Mouse (Mus musculus): ENCODE measurements at regions not wholly inside any gene's neighbourhood (a gene's known extent, or its start where the extent isn't known, plus 50 kb on each side); places are given as distances from the start of the nearest gene placed in this dataset.

DNA sequence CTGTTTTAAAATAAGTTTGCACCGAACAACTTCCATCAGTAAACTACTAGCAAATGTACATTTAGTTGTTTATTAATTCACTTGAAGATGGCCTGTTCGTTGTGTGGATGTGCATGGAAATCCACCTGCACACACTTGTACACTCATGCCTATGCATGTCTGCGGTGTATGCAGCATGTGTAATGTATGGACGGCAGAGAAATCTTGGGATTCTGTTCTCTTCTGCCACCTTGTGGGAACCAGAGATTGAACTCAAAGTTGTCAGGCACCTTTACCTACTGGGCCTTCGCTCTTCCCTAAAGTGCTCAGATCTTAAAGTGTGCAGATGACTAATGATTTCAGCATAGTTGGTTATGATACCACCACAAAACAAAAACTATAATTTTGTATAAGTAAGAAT lies 137.4 kb downstream of the Kitl start:
- H3K36me3 ChIP-seq (replicated peaks; ENCODE audit: insufficient read depth, low read length): no peaks in the 10 kb centered on the region
- 48% methylated on average over 5 of the region's 5 CpGs for WGBS (ENCODE audit: insufficient replicate concordance)
- TF ChIP-seq CTCF (IDR thresholded peaks at IDR 0.05; ENCODE audit: low read depth) (peak; percentile 66), EP300 (IDR thresholded peaks at IDR 0.05; ENCODE audit: low read depth) (no peak)
- no peaks in the 10 kb centered on the region for H3K9me3 ChIP-seq (ENCODE audit: low read length)
- H3K27ac ChIP-seq (ENCODE audit: low read depth): no peak overlapping the region
- H3K4me1 ChIP-seq (ENCODE audit: insufficient read depth): no peaks in the 10 kb centered on the region
- H3K4me2 ChIP-seq (ENCODE audit: low read depth, low read length): no peak overlapping the region
- ATAC-seq (no peak), DNase-seq (no peak)
- no peak overlapping the region for H3K4me3 ChIP-seq (ENCODE audit: low read depth, low read length)
- no peaks in the 10 kb centered on the region for H3K27me3 ChIP-seq (ENCODE audit: insufficient read depth, low read length)
- no peak overlapping the region for H3K9ac ChIP-seq (replicated peaks)

DNA sequence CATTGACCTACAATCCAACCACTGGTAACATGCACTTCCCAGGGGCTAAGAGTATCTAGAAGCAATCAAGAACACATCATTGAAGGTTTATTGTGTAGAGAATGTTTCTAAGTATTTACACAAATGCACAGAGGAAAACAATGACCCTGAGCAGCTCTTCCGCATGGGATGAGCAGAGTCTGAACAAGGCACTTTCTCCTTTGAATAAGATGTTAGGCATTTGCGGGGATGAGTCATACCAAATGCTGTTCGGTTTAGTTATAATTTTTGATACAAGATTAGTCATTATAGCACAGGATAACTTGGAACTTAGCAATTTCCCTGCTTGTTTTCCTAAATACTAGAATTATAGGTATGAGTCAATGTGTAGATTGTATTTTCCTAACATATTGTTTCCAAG lies 137.9 kb downstream of the Kitl start:
- no peaks in the 10 kb centered on the region for H3K9me3 ChIP-seq (ENCODE audit: low read length)
- 78% methylated on average over 3 of the region's 3 CpGs for WGBS (ENCODE audit: insufficient replicate concordance)
- H3K36me3 ChIP-seq (replicated peaks; ENCODE audit: insufficient read depth, low read length): no peaks in the 10 kb centered on the region
- no peaks in the 10 kb centered on the region for H3K27me3 ChIP-seq (ENCODE audit: insufficient read depth, low read length)
- no peaks in the 10 kb centered on the region for H3K4me1 ChIP-seq (ENCODE audit: insufficient read depth)
- no peak overlapping the region for H3K9ac ChIP-seq (replicated peaks)
- DNase-seq: no peak
- H3K4me2 ChIP-seq (ENCODE audit: low read depth, low read length): no peak overlapping the region
- TF ChIP-seq EP300 (IDR thresholded peaks at IDR 0.05; ENCODE audit: low read depth) (no peak), CTCF (IDR thresholded peaks at IDR 0.05; ENCODE audit: low read depth) (no peak)
- H3K27ac ChIP-seq (ENCODE audit: low read depth): no peak overlapping the region
- no peak overlapping the region for H3K4me3 ChIP-seq (ENCODE audit: low read depth, low read length)
- no peak for ATAC-seq

DNA sequence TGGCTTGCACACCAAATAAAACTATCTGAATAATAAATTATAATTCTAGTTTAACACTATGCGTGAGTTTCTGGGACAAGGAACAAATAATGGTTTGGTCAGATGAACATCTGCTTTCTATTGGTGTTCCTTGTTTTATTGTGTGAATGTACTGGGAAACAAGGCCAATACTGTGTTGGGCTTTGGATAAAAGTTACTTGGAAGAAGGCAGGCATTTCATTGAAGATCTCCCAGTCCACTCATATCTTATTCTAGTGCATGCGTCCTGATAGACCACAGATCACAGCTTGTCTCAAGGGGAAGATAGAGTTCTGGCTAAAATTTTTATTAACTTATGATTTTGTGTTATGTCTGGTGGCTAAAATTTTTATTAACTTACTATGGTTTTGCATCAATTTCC lies 140.1 kb downstream of the Kitl start:
- TF ChIP-seq CTCF (IDR thresholded peaks at IDR 0.05; ENCODE audit: low read depth) (no peak), EP300 (IDR thresholded peaks at IDR 0.05; ENCODE audit: low read depth) (no peak)
- no peak overlapping the region for H3K9ac ChIP-seq (replicated peaks)
- DNase-seq (no peak), ATAC-seq (no peak)
- H3K4me3 ChIP-seq (ENCODE audit: low read depth, low read length): no peak overlapping the region
- no peak overlapping the region for H3K27ac ChIP-seq (ENCODE audit: low read depth)
- no peaks in the 10 kb centered on the region for H3K4me1 ChIP-seq (ENCODE audit: insufficient read depth)
- H3K9me3 ChIP-seq (ENCODE audit: low read length): no peaks in the 10 kb centered on the region
- no peak overlapping the region for H3K4me2 ChIP-seq (ENCODE audit: low read depth, low read length)
- no peaks in the 10 kb centered on the region for H3K36me3 ChIP-seq (replicated peaks; ENCODE audit: insufficient read depth, low read length)
- 86% methylated on average over 2 of the region's 2 CpGs for WGBS (ENCODE audit: insufficient replicate concordance)
- H3K27me3 ChIP-seq (ENCODE audit: insufficient read depth, low read length): no peaks in the 10 kb centered on the region

DNA sequence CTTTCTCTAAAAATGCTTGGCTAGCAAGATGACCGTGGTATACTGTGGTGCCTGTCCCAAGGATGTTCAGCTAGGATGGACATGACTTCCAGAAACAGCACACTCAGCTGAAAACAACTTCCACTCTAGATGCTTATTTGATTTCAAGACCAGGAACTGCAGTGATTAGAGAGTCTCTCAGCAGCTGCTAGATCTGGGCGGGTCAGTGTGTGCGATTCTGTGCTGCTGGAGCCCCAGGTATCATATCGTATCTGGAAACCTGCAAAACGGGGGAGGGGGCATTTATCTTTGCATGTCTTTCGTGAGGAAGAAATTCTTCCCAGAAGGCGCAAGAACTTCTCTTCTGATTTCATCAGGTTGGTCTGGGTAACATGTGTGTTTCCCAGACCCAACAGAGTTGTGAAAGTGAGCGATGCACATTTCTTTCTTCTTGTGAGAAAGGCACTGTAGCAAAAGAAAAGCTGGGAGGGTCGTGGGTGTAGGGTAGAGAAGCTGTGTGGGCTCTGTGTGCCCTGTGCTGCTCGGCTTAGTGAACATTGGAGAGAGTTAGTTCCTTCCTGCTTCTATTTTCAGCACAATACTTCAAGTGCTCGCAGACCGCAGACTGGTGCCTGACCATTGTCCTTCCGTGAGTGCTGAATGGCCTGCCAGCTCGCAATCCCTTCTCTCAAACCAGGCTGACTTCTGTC lies 144.6 kb downstream of the Kitl start:
- H3K4me2 ChIP-seq (ENCODE audit: low read depth, low read length): peak overlapping the region; percentile 42
- no peak overlapping the region; the same call in 1 of the 2 replicates for H3K27ac ChIP-seq (ENCODE audit: low read depth)
- ATAC-seq (no peak), DNase-seq (no peak)
- no peaks in the 10 kb centered on the region for H3K9me3 ChIP-seq (ENCODE audit: low read length)
- no peak overlapping the region for H3K9ac ChIP-seq (replicated peaks)
- TF ChIP-seq CTCF (IDR thresholded peaks at IDR 0.05; ENCODE audit: low read depth) (no peak), EP300 (IDR thresholded peaks at IDR 0.05; ENCODE audit: low read depth) (no peak)
- H3K4me1 ChIP-seq (ENCODE audit: insufficient read depth): no peaks in the 10 kb centered on the region
- 0 out of 2 replicates have a peak overlapping the region, but pooled peaks have one; percentile 9 for H3K4me3 ChIP-seq (ENCODE audit: low read depth, low read length)
- H3K27me3 ChIP-seq (ENCODE audit: insufficient read depth, low read length): no peaks in the 10 kb centered on the region
- H3K36me3 ChIP-seq (replicated peaks; ENCODE audit: insufficient read depth, low read length): no peaks in the 10 kb centered on the region
- WGBS (ENCODE audit: insufficient replicate concordance): 27% methylated on average over 14 of the region's 14 CpGs

DNA sequence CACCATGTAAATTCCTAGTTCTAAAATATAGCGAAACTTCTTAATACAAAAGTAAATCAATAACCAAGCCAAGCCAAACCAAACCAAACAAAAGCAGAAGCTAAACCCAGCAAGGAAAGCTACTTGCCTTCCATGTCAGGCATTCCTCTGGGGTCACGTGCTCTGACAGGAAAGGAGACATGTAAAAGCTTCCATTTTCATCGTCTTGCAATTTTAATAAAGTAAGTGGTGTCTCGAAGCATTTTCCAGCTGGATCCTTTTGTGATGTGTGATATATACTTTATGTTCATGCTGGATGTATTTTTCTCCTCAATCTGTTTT lies 145.1 kb downstream of the Kitl start:
- DNase-seq (no peak), ATAC-seq (no peak)
- 26% methylated on average over 4 of the region's 4 CpGs for WGBS (ENCODE audit: insufficient replicate concordance)
- no peak overlapping the region for H3K4me3 ChIP-seq (ENCODE audit: low read depth, low read length)
- H3K4me1 ChIP-seq (ENCODE audit: insufficient read depth): no peaks in the 10 kb centered on the region
- peak overlapping the region; percentile 42 for H3K4me2 ChIP-seq (ENCODE audit: low read depth, low read length)
- no peaks in the 10 kb centered on the region for H3K27me3 ChIP-seq (ENCODE audit: insufficient read depth, low read length)
- no peak overlapping the region for H3K27ac ChIP-seq (ENCODE audit: low read depth)
- no peak for TF ChIP-seq EP300 (IDR thresholded peaks at IDR 0.05; ENCODE audit: low read depth)
- TF ChIP-seq CTCF (IDR thresholded peaks at IDR 0.05; ENCODE audit: low read depth): no peak
- no peak overlapping the region for H3K9ac ChIP-seq (replicated peaks)
- no peaks in the 10 kb centered on the region for H3K9me3 ChIP-seq (ENCODE audit: low read length)
- H3K36me3 ChIP-seq (replicated peaks; ENCODE audit: insufficient read depth, low read length): no peaks in the 10 kb centered on the region

DNA sequence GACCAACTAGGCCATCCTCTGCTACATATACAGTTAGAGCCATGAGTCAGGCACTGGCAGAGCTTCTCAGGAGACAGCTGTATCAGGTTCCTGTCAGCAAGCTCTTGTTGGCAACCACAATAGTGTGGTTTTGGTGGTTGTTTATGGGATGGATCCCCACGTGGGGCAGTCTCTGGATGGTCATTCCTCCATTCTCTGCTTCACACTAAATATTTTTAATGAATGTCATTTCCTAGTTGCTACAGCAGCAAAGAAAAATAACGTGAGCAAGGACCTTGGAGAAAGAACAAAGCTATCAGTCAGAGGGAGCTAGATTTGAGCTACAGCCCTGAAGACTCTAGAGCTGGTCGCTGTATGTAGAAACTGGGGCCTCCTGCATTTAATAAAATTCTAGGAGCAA lies 145.7 kb downstream of the Kitl start:
- TF ChIP-seq CTCF (IDR thresholded peaks at IDR 0.05; ENCODE audit: low read depth): no peak
- TF ChIP-seq EP300 (IDR thresholded peaks at IDR 0.05; ENCODE audit: low read depth): no peak
- DNase-seq (no peak), ATAC-seq (no peak)
- H3K4me3 ChIP-seq (ENCODE audit: low read depth, low read length): no peak overlapping the region
- H3K27ac ChIP-seq (ENCODE audit: low read depth): no peak overlapping the region
- H3K9me3 ChIP-seq (ENCODE audit: low read length): no peaks in the 10 kb centered on the region
- H3K4me1 ChIP-seq (ENCODE audit: insufficient read depth): no peaks in the 10 kb centered on the region
- H3K9ac ChIP-seq (replicated peaks): no peak overlapping the region
- no peak overlapping the region for H3K4me2 ChIP-seq (ENCODE audit: low read depth, low read length)
- no peaks in the 10 kb centered on the region for H3K36me3 ChIP-seq (replicated peaks; ENCODE audit: insufficient read depth, low read length)
- 48% methylated on average over 3 of the region's 3 CpGs for WGBS (ENCODE audit: insufficient replicate concordance)
- H3K27me3 ChIP-seq (ENCODE audit: insufficient read depth, low read length): no peaks in the 10 kb centered on the region

DNA sequence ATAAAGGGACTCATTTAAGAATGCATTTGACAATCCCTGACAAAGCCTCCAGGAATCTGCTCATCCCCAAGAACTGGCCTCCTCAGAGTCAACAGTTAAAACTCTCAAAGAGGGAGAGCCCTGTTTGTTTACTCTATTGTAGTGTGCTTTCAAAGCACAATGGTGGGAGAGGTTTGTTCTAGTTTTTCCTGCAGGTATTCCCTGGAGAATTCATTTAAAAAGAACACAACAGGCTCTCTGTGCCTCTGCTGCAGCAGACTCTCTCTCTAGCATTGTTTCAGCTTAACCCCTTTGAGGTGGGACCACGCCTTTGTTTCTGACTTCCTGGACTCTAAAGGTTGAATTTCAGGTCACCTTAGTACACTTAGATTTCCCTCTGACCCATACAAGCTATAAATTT lies 149.1 kb downstream of the Kitl start:
- Histone ChIP-seq H3K27me3 (ENCODE audit: insufficient read depth, low read length) (no peaks in the 10 kb centered on the region), H3K9ac (replicated peaks) (no peak overlapping the region), H3K36me3 (replicated peaks; ENCODE audit: insufficient read depth, low read length) (no peaks in the 10 kb centered on the region), H3K9me3 (ENCODE audit: low read length) (no peaks in the 10 kb centered on the region), H3K4me3 (ENCODE audit: low read depth, low read length) (no peak overlapping the region), H3K27ac (ENCODE audit: low read depth) (no peak overlapping the region), H3K4me2 (ENCODE audit: low read depth, low read length) (no peak overlapping the region), H3K4me1 (ENCODE audit: insufficient read depth) (no peaks in the 10 kb centered on the region)
- ATAC-seq (no peak), DNase-seq (no peak)
- no peak for TF ChIP-seq CTCF (IDR thresholded peaks at IDR 0.05; ENCODE audit: low read depth)
- TF ChIP-seq EP300 (IDR thresholded peaks at IDR 0.05; ENCODE audit: low read depth): no peak
- 41% methylated on average over 1 of the region's 1 CpGs for WGBS (ENCODE audit: insufficient replicate concordance)

Measured in liver, postnatal 0 days (tissue).